Mouse (Mus musculus): Measurements from ENCODE around the gene 2010315B03Rik. TPM values are rescaled to one million over a fixed set of nuclear protein-coding genes. Genes with fewer than 3 reads are reported as not detected.

The 2010315B03Rik gene
- total and polyA plus RNA-seq, 2 experiments from 2014 or later: 5.5 to 14.0 TPM

GRCm38 (mm10) chr9:124251438-124251837 lies 61.1 kb downstream of the 2010315B03Rik start:
- H3K4me3 ChIP-seq (ENCODE audit: low read depth, low read length): no peak overlapping the region
- no peaks in the 10 kb centered on the region for H3K36me3 ChIP-seq (replicated peaks; ENCODE audit: control insufficient read depth, insufficient read depth, low read length)
- no peaks in the 10 kb centered on the region for H3K27me3 ChIP-seq (ENCODE audit: control insufficient read depth, insufficient read depth, low read length)
- DNase-seq (ENCODE audit: low spot score): no peak
- no peak overlapping the region for H3K27ac ChIP-seq (ENCODE audit: low read depth)
- no peaks in the 10 kb centered on the region for H3K4me1 ChIP-seq (ENCODE audit: control insufficient read depth, insufficient read depth)
- no peak for ATAC-seq (ENCODE audit: insufficient read depth, low read depth)
- H3K4me2 ChIP-seq (ENCODE audit: low read depth, low read length): no peak overlapping the region
- no peak for TF ChIP-seq EP300 (IDR thresholded peaks at IDR 0.05; ENCODE audit: low read depth)
- TF ChIP-seq CTCF (IDR thresholded peaks at IDR 0.05; ENCODE audit: low read depth): peak; percentile 22
- H3K9ac ChIP-seq (replicated peaks; ENCODE audit: low read depth, low read length): no peak overlapping the region
- H3K9me3 ChIP-seq (replicated peaks; ENCODE audit: control insufficient read depth, low read length): peaks cover 4% of the 10 kb centered on the region

Other genes starting within 250 kb of the 2010315B03Rik start
- 5.0 TPM in 1 of 2 replicates, not detected in the other for gene Ccr2, start 210.7 kb downstream of the 2010315B03Rik start, total RNA-seq (2014; rRNA removed; ENCODE audit: low replicate concordance)
- 0.71 and 0.89 TPM in 2 replicates for gene Ccr2, start 210.7 kb downstream of the 2010315B03Rik start, polyA plus RNA-seq (2015; fragmentation: Nextera tagmentation; extraction: Ambion mirVana)
- 0.31 TPM in 1 of 2 replicates, not detected in the other for gene Ccr5, start 191.2 kb downstream of the 2010315B03Rik start, total RNA-seq (2014; rRNA removed; ENCODE audit: low replicate concordance)
- 0.70 and 0.89 TPM in 2 replicates for gene Ccr5, start 191.2 kb downstream of the 2010315B03Rik start, polyA plus RNA-seq (2015; fragmentation: Nextera tagmentation; extraction: Ambion mirVana)
- 78.4 and 252 TPM in 2 replicates for gene Ppp2r3d, start 164.2 kb upstream of the 2010315B03Rik start, total RNA-seq (2014; rRNA removed; ENCODE audit: low replicate concordance)
- gene Ppp2r3d, start 164.2 kb upstream of the 2010315B03Rik start, polyA plus RNA-seq (2015; fragmentation: Nextera tagmentation; extraction: Ambion mirVana): 128 and 133 TPM in 2 replicates
- not detected in 2 replicates for gene Gm21836, start 181.1 kb upstream of the 2010315B03Rik start, total RNA-seq (2014; rRNA removed; ENCODE audit: low replicate concordance)
- not detected in 2 replicates for gene Gm21836, start 181.1 kb upstream of the 2010315B03Rik start, polyA plus RNA-seq (2015; fragmentation: Nextera tagmentation; extraction: Ambion mirVana)